Mouse (Mus musculus) C2C12 (cell line): Measurements from ENCODE around the gene Cdk5rap2.

Experiments used
- CEBPB ChIP-seq: IDR thresholded peaks from one replicate; pipeline ENCODE4 v1.6.1; 2011; ENCODE audit warnings: low read depth, mild to moderate bottlenecking, control low read depth, moderate library complexity
- CTCF ChIP-seq: IDR thresholded peaks from one replicate; pipeline ENCODE4 v1.5.1; 2011; ENCODE audit not compliant: control insufficient read depth, insufficient read depth, insufficient read length
- FOSL1 ChIP-seq: IDR thresholded peaks from one replicate; pipeline ENCODE4 v1.8.0; 2011; ENCODE audit warnings: mild to moderate bottlenecking, low read length; ENCODE audit not compliant: poor library complexity, insufficient read depth, severe bottlenecking
- MAX ChIP-seq: IDR thresholded peaks from one replicate; pipeline ENCODE4 v1.6.1; 2011; ENCODE audit warnings: mild to moderate bottlenecking, control low read depth
- MYOD1 ChIP-seq: IDR thresholded peaks from one replicate; pipeline ENCODE4 v1.6.1; 2011; ENCODE audit warnings: low read depth; ENCODE audit not compliant: control insufficient read depth, insufficient read length
- USF1 ChIP-seq: IDR thresholded peaks from one replicate; pipeline ENCODE4 v1.6.1; 2011; ENCODE audit warnings: low read depth, mild to moderate bottlenecking, control low read depth, moderate library complexity

DNA sequence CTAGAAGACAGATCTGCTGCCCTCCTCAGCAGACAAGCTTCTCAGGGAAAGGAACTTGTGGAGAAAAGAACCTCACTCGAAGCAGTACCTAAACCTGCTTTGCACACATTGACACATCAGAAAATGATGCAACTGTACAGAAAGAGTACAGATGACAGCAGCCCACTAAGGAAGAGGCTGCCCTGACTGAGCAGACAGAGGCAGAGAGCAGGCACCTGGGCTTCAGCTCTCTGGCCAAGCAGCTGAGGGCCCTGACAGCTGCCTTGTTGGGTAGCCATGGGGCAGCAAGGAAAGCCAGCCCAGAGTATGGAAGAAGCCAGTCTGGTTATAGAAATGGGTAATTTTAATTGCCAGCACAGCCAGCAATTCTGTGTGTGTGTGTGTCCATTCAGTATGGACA lies 188.9 kb downstream of the Cdk5rap2 start:
- no peak for TF ChIP-seq CTCF
- no peak for TF ChIP-seq MYOD1
- no peak for TF ChIP-seq CEBPB
- no peak for TF ChIP-seq MAX
- TF ChIP-seq USF1 = no peak
- no peak for TF ChIP-seq FOSL1
